Mouse (Mus musculus) MEL (cell line): ENCODE measurements at regions not wholly inside any gene's neighbourhood (a gene's known extent, or its start where the extent isn't known, plus 50 kb on each side); places are given as distances from the start of the nearest gene placed in this dataset.

ENCODE experiments used
- CHD1 ChIP-seq: IDR thresholded peaks from 2 replicates; pipeline ENCODE4 v1.6.1; 2012; ENCODE audit warnings: low read depth, mild to moderate bottlenecking, inconsistent platforms, low read length, improper control_type of control experiment
- TBP ChIP-seq: IDR thresholded peaks from 2 replicates; pipeline ENCODE4 v1.8.0; 2011; ENCODE audit warnings: low read depth, low read length, improper control_type of control experiment
- UBTF ChIP-seq: IDR thresholded peaks from 2 replicates; pipeline ENCODE4 v1.6.1; 2012; ENCODE audit warnings: low read depth, mild to moderate bottlenecking, inconsistent platforms, low read length, improper control_type of control experiment, moderate library complexity, borderline replicate concordance; ENCODE audit not compliant: insufficient read depth
- USF1 ChIP-seq: IDR thresholded peaks from 2 replicates; pipeline ENCODE4 v1.6.1; 2014; ENCODE audit warnings: low read depth, mild to moderate bottlenecking, inconsistent platforms, low read length, improper control_type of control experiment, moderate library complexity

DNA sequence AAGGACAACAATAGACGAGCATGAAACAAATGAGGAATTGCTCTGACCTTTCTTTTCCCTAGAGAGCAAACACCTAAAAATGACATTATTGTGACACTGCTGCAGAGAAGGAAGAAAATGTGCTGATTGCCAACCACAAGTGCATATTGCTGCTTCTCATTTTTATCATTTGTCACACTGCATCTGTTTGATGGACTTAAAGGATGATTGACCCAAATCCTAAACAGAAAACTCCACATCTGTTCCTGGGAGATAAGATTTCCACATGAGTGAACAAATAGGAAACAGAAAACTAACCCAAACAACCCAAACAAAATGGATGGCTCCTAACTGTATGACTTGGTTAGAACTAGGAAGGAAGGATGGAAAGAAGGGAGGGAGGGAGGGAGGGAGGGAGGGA lies 118.5 kb downstream of the Ccdc50 start:
- no peak for TF ChIP-seq CHD1
- TF ChIP-seq TBP = no peak
- TF ChIP-seq USF1 = no peak
- no peak for TF ChIP-seq UBTF
